Mouse (Mus musculus) C2C12 (cell line): ENCODE results near the gene Samd10.

ENCODE experiments used
- CTCF ChIP-seq: IDR thresholded peaks from one replicate; pipeline ENCODE4 v1.5.1; 2011; ENCODE audit not compliant: control insufficient read depth, insufficient read depth, insufficient read length
- FOSL1 ChIP-seq: IDR thresholded peaks from one replicate; pipeline ENCODE4 v1.8.0; 2011; ENCODE audit warnings: mild to moderate bottlenecking, low read length; ENCODE audit not compliant: poor library complexity, insufficient read depth, severe bottlenecking
- MAX ChIP-seq: IDR thresholded peaks from one replicate; pipeline ENCODE4 v1.6.1; 2011; ENCODE audit warnings: mild to moderate bottlenecking, control low read depth
- MYOD1 ChIP-seq: IDR thresholded peaks from one replicate; pipeline ENCODE4 v1.6.1; 2011; ENCODE audit warnings: low read depth; ENCODE audit not compliant: control insufficient read depth, insufficient read length
- MYOG ChIP-seq: IDR thresholded peaks from one replicate; pipeline ENCODE4 v1.6.1; 2011; ENCODE audit not compliant: control insufficient read depth, insufficient read length; ENCODE audit errors: extremely low read depth
- USF1 ChIP-seq: IDR thresholded peaks from one replicate; pipeline ENCODE4 v1.6.1; 2011; ENCODE audit warnings: low read depth, mild to moderate bottlenecking, control low read depth, moderate library complexity

DNA sequence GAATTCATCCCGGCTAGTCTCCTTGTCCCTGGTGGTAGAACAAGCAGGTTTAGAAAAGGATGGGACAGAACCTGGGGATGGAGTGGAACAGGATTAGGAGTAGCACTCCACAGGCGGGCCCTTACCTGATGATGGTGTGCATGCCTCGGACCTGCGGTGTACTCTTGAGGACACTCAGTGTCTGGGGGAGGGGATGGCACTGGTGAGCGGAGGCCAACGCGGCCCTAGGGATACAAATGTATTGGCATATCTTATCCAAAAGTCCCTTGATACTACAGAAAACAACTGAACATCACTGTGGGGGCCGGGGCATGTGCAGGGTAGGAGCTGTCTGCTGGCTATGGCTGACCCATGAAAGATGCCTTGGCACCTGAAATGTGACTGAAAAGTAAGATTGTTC, 28.6 kb downstream of the Samd10 start:
- TF ChIP-seq CTCF = no peak
- TF ChIP-seq MYOD1 = no peak
- TF ChIP-seq FOSL1 = no peak
- no peak for TF ChIP-seq USF1
- no peak for TF ChIP-seq MAX
- no peak for TF ChIP-seq MYOG
